ENCODE assay signal across 8 mouse cellular contexts in genomic region chr6:149374986-149375457, GRCm38 (mm10). TPM values are rescaled to one million over a fixed set of nuclear protein-coding genes. Genes with fewer than 3 reads are reported as not detected.
DNase-seq lines count a peak whose midpoint lies in the region; ATAC-seq and TF ChIP-seq lines count a peak whose summit lies in the region.

No protein-coding gene starts in this region.

- no peak overlapping the region for H3K9ac ChIP-seq in kidney, embryonic 16.5 days (replicated peaks; ENCODE audit: low read length)
- no peak overlapping the region for H3K9ac ChIP-seq in liver, embryonic 12.5 days

- no peaks in the 10 kb centered on the region for H3K27me3 ChIP-seq in kidney, embryonic 16.5 days (ENCODE audit: insufficient read depth, low read length)
- H3K27me3 ChIP-seq in liver, embryonic 12.5 days (replicated peaks) = no peaks in the 10 kb centered on the region
- no peaks in the 10 kb centered on the region for H3K27me3 ChIP-seq in thymus, adult 2 months (ENCODE audit: control insufficient read depth, insufficient read depth, low read length)

- TF ChIP-seq CTCF in thymus, adult 2 months (IDR thresholded peaks at IDR 0.05; ENCODE audit: borderline replicate concordance, control insufficient read depth, extremely low read depth, insufficient read depth, low read length, poor library complexity) = no peak

- H3K36me3 ChIP-seq in kidney, embryonic 16.5 days (ENCODE audit: insufficient read depth, low read length) = no peaks in the 10 kb centered on the region
- H3K36me3 ChIP-seq in liver, embryonic 12.5 days = no peaks in the 10 kb centered on the region
- H3K36me3 ChIP-seq in thymus, adult 2 months (ENCODE audit: control insufficient read depth, insufficient read depth, low read length) = no peaks in the 10 kb centered on the region

- DNase-seq in CD4-positive, CD25-positive, alpha-beta regulatory T cell, adult 2 months (ENCODE audit: low read depth, low spot score) = peak; percentile 92
- peak; percentile 50 for DNase-seq in WW6 (ENCODE audit: low read depth, low spot score)
- DNase-seq in heart, adult 11 months = peak; percentile 94
- peak; percentile 76 to 84 for DNase-seq in natural killer cell, adult 2 months (ENCODE audit: low spot score in 2 of 2)
- peak; percentile 66 for DNase-seq in thymus, adult 2 months

- TF ChIP-seq POLR2A in thymus, adult 2 months (IDR thresholded peaks at IDR 0.05; ENCODE audit: control insufficient read depth, extremely low read depth, insufficient read depth, low read length, poor library complexity) = no peak

- H3K27ac ChIP-seq in kidney, embryonic 16.5 days (ENCODE audit: low read length) = no peak overlapping the region
- H3K27ac ChIP-seq in liver, embryonic 12.5 days = no peak overlapping the region
- H3K27ac ChIP-seq in thymus, adult 2 months (ENCODE audit: control insufficient read depth, insufficient read depth, low read length) = no peak overlapping the region

- ATAC-seq in common myeloid progenitor, adult 5-6 weeks (replicated peaks; ENCODE audit: low read depth, poor library complexity, severe bottlenecking) = peak; percentile 100
- peak; percentile 76; the same call in 1 of the 2 replicates for ATAC-seq in kidney, embryonic 16.5 days (ENCODE audit: low FRiP score, low TSS enrichment)
- ATAC-seq in liver, embryonic 12.5 days = peak; percentile 85

- H3K4me2 ChIP-seq in kidney, embryonic 16.5 days (replicated peaks; ENCODE audit: low read depth, low read length) = no peak overlapping the region
- H3K4me2 ChIP-seq in liver, embryonic 12.5 days = no peak overlapping the region

- no peak overlapping the region for H3K4me3 ChIP-seq in kidney, embryonic 16.5 days (ENCODE audit: low read length)
- H3K4me3 ChIP-seq in liver, embryonic 12.5 days = no peak overlapping the region
- H3K4me3 ChIP-seq in thymus, adult 2 months (ENCODE audit: control insufficient read depth, insufficient read depth, low read length) = no peak overlapping the region

- no peaks in the 10 kb centered on the region for H3K4me1 ChIP-seq in kidney, embryonic 16.5 days (ENCODE audit: insufficient read depth, low read length)
- H3K4me1 ChIP-seq in liver, embryonic 12.5 days = peaks cover 5% of the 10 kb centered on the region; the same call in 1 of the 2 replicates
- H3K4me1 ChIP-seq in thymus, adult 2 months (replicated peaks; ENCODE audit: control insufficient read depth, insufficient read depth, low read length) = no peaks in the 10 kb centered on the region

- no peaks in the 10 kb centered on the region for H3K9me3 ChIP-seq in kidney, embryonic 16.5 days (ENCODE audit: low read length)
- H3K9me3 ChIP-seq in liver, embryonic 12.5 days (replicated peaks) = no peaks in the 10 kb centered on the region

- 56% methylated on average over 2 of the region's 2 CpGs for WGBS in kidney, embryonic 16.5 days
- 28% methylated on average over 2 of the region's 2 CpGs for WGBS in liver, embryonic 12.5 days (ENCODE audit: insufficient replicate concordance)
- WGBS in thymus, adult 2 months = 5% methylated on average over 2 of the region's 2 CpGs

RNA-seq across cellular contexts. Expression of gene Bicd1, which starts 33.7 kb away (rescaled TPM):
- 13.7 and 16.0 TPM in 2 replicates for total RNA-seq in common myeloid progenitor, adult 5-6 weeks (2017)
- 9.3 and 12.2 TPM in 2 replicates for polyA plus RNA-seq in kidney, embryonic 16.5 days (2015; fragmentation: Nextera tagmentation; extraction: Ambion mirVana)
- 1.5 and 2.1 TPM in 2 replicates for polyA plus RNA-seq in liver, embryonic 12.5 days (2016; fragmentation: Nextera tagmentation; extraction: Ambion mirVana)
- polyA plus RNA-seq in thymus, adult 2 months (2012; rRNA removed) = 0.78 and 1.2 TPM in 2 replicates
